ENCODE assay signal across 29 mouse cellular contexts in genomic region chr2:84259222-84259621, GRCm38 (mm10).
A peak's percentile ranks its signal among the peaks of the same experiment; 100 is the strongest.
DNase-seq lines count a peak whose midpoint lies in the region; ATAC-seq and TF ChIP-seq lines count a peak whose summit lies in the region.
"Had no signal": no experiment of that assay in that cellular context is flagged by ENCODE, and none has a peak within 500 bp of the region (broad histone marks: within the 10 kb centered on the region; RNA-seq: fewer than 3 reads in every experiment).

No protein-coding gene starts in this region.

- H3K27me3 ChIP-seq in heart, adult 2 months (ENCODE audit: control insufficient read depth, insufficient read depth, low read length), result no peaks in the 10 kb centered on the region
- no peaks in the 10 kb centered on the region for H3K27me3 ChIP-seq in kidney, embryonic 15.5 days
- H3K27me3 ChIP-seq in midbrain, postnatal 0 days (ENCODE audit: insufficient read depth, low read length), result no peaks in the 10 kb centered on the region
- no peaks in the 10 kb centered on the region for H3K27me3 ChIP-seq in midbrain, embryonic 14.5 days (ENCODE audit: control insufficient read depth, insufficient read depth, low read length)
- H3K27me3 ChIP-seq: embryonic facial prominence, embryonic 12.5 days; heart, embryonic 12.5 days; hindbrain, embryonic 15.5 days; liver, embryonic 15.5 days; midbrain, embryonic 15.5 days; neural tube, embryonic 12.5 days had no signal

- H3K4me1 ChIP-seq in heart, adult 2 months (ENCODE audit: control insufficient read depth, insufficient read depth, low read length), result no peaks in the 10 kb centered on the region; the same call in 1 of the 2 replicates
- no peaks in the 10 kb centered on the region for H3K4me1 ChIP-seq in kidney, embryonic 15.5 days
- H3K4me1 ChIP-seq in midbrain, postnatal 0 days (ENCODE audit: insufficient read depth, low read length), result no peaks in the 10 kb centered on the region
- H3K4me1 ChIP-seq in midbrain, embryonic 14.5 days (ENCODE audit: control insufficient read depth, insufficient read depth, low read length), result no peaks in the 10 kb centered on the region
- H3K4me1 ChIP-seq: embryonic facial prominence, embryonic 12.5 days; heart, embryonic 12.5 days; hindbrain, embryonic 15.5 days; liver, embryonic 15.5 days; midbrain, embryonic 15.5 days; neural tube, embryonic 12.5 days had no signal

- H3K79me2 ChIP-seq in heart, adult 2 months (replicated peaks; ENCODE audit: control insufficient read depth, insufficient read depth, low read length), result no peaks in the 10 kb centered on the region

- H3K36me3 ChIP-seq in heart, adult 2 months (ENCODE audit: control insufficient read depth, insufficient read depth, low read length), result no peaks in the 10 kb centered on the region
- no peaks in the 10 kb centered on the region for H3K36me3 ChIP-seq in kidney, embryonic 15.5 days
- H3K36me3 ChIP-seq in midbrain, postnatal 0 days (ENCODE audit: insufficient read depth, low read length), result no peaks in the 10 kb centered on the region
- no peaks in the 10 kb centered on the region for H3K36me3 ChIP-seq in midbrain, embryonic 14.5 days (ENCODE audit: control insufficient read depth, insufficient read depth, low read length)
- H3K36me3 ChIP-seq: embryonic facial prominence, embryonic 12.5 days; heart, embryonic 12.5 days; hindbrain, embryonic 15.5 days; liver, embryonic 15.5 days; midbrain, embryonic 15.5 days; neural tube, embryonic 12.5 days had no signal

- TF ChIP-seq POLR2A in heart, adult 2 months (IDR thresholded peaks at IDR 0.05; ENCODE audit: insufficient read depth, low read depth, low read length), result no peak

- TF ChIP-seq EP300 in heart, adult 2 months (IDR thresholded peaks at IDR 0.05; ENCODE audit: insufficient read depth, low read depth, low read length), result no peak

- no peak overlapping the region for H3K4me2 ChIP-seq in kidney, embryonic 15.5 days
- H3K4me2 ChIP-seq in midbrain, postnatal 0 days (ENCODE audit: low read depth, low read length, poor library complexity, severe bottlenecking), result no peak overlapping the region
- no peak overlapping the region for H3K4me2 ChIP-seq in midbrain, embryonic 14.5 days (ENCODE audit: low read length)
- H3K4me2 ChIP-seq: embryonic facial prominence, embryonic 12.5 days; heart, embryonic 12.5 days; hindbrain, embryonic 15.5 days; liver, embryonic 15.5 days; lung, embryonic 14.5 days; midbrain, embryonic 15.5 days; neural tube, embryonic 12.5 days had no signal

- H3K4me3 ChIP-seq in heart, adult 2 months, result no peak overlapping the region
- no peak overlapping the region for H3K4me3 ChIP-seq in kidney, embryonic 15.5 days (replicated peaks)
- no peak overlapping the region for H3K4me3 ChIP-seq in midbrain, postnatal 0 days (ENCODE audit: low read depth, low read length)
- H3K4me3 ChIP-seq in midbrain, embryonic 14.5 days (replicated peaks; ENCODE audit: low read depth, low read length), result no peak overlapping the region
- H3K4me3 ChIP-seq: embryonic facial prominence, embryonic 12.5 days; heart, embryonic 12.5 days; hindbrain, embryonic 15.5 days; liver, embryonic 15.5 days; midbrain, embryonic 15.5 days; neural tube, embryonic 12.5 days had no signal

- 0 out of 2 replicates have a peak, but pooled peaks have one; percentile 33 for ATAC-seq in kidney, embryonic 15.5 days (replicated peaks; ENCODE audit: low FRiP score)
- no peak for ATAC-seq in midbrain, postnatal 0 days (ENCODE audit: low FRiP score)
- ATAC-seq in midbrain, embryonic 14.5 days (ENCODE audit: low FRiP score, low TSS enrichment), result no peak
- ATAC-seq: activated CD4-positive, CD25-positive, alpha-beta regulatory T cell, adult 4 months; CD4-positive, CD25-positive, alpha-beta regulatory T cell, adult 4 months; forebrain, embryonic 14.5 days; midbrain, embryonic 15.5 days had no signal

- WGBS in heart, adult 2 months, result 77% methylated on average over 1 of the region's 1 CpGs
- WGBS in kidney, embryonic 15.5 days, result 56% methylated on average over 1 of the region's 1 CpGs
- 93% methylated on average over 1 of the region's 1 CpGs for WGBS in midbrain, postnatal 0 days
- WGBS in midbrain, embryonic 14.5 days, result 89% methylated on average over 1 of the region's 1 CpGs

- no peak overlapping the region for H3K27ac ChIP-seq in heart, adult 2 months
- no peak overlapping the region for H3K27ac ChIP-seq in kidney, embryonic 15.5 days
- H3K27ac ChIP-seq in midbrain, postnatal 0 days (ENCODE audit: low read depth, low read length), result no peak overlapping the region
- no peak overlapping the region for H3K27ac ChIP-seq in midbrain, embryonic 14.5 days (replicated peaks; ENCODE audit: low read depth, low read length)
- H3K27ac ChIP-seq: embryonic facial prominence, embryonic 12.5 days; hindbrain, embryonic 15.5 days; liver, embryonic 15.5 days; midbrain, embryonic 15.5 days; neural tube, embryonic 12.5 days had no signal

- no peak for DNase-seq in heart, adult 2 months
- DNase-seq in heart, postnatal 14 days, result no peak
- no peak for DNase-seq in kidney, postnatal 4 days
- DNase-seq in midbrain, postnatal 0 days (ENCODE audit: low spot score), result no peak
- no peak for DNase-seq in midbrain, embryonic 14.5 days
- no peak for DNase-seq in cerebellum, adult 11-12 months
- DNase-seq: adrenal gland, adult 2 months; adrenal gland, postnatal 36 days; cerebellum, adult 2 months; cerebellum, postnatal 14 days; gastrocnemius, postnatal 36 days; heart, adult 18-20 months; kidney, postnatal 14 days; lung, embryonic 14.5 days; lung, postnatal 14 days; right cerebral cortex, adult 18-20 months; spleen, adult 18-20 months; thymus, adult 18-20 months; thymus, postnatal 36 days had no signal

- intact Hi-C loops in heart, adult 2 months (cut with DNase I), result loop anchor here (5.0 to 10.0 kb wide), 2 partner anchors 168 to 194 kb away; partner anchors contain the start of gene Calcrl
- intact Hi-C loops in heart, postnatal 14 days (cut with DNase I), result no loop called here

- H3K9me3 ChIP-seq in kidney, embryonic 15.5 days (replicated peaks), result no peaks in the 10 kb centered on the region
- no peaks in the 10 kb centered on the region for H3K9me3 ChIP-seq in midbrain, postnatal 0 days (ENCODE audit: low read length)
- H3K9me3 ChIP-seq in midbrain, embryonic 14.5 days (ENCODE audit: control insufficient read depth, low read length), result no peaks in the 10 kb centered on the region
- H3K9me3 ChIP-seq: embryonic facial prominence, embryonic 12.5 days; heart, embryonic 12.5 days; hindbrain, embryonic 15.5 days; liver, embryonic 15.5 days; midbrain, embryonic 15.5 days; neural tube, embryonic 12.5 days had no signal

- peak; percentile 61 for TF ChIP-seq CTCF in heart, adult 2 months (IDR thresholded peaks at IDR 0.05)
- TF ChIP-seq CTCF in midbrain, postnatal 0 days (IDR thresholded peaks at IDR 0.05), result 0 out of 2 replicates have a peak, but pooled peaks have one; percentile 31

- H3K9ac ChIP-seq in heart, adult 2 months (ENCODE audit: low read depth, low read length), result no peak overlapping the region
- H3K9ac ChIP-seq in kidney, embryonic 15.5 days, result no peak overlapping the region
- no peak overlapping the region for H3K9ac ChIP-seq in midbrain, postnatal 0 days (replicated peaks; ENCODE audit: low read length, poor library complexity, severe bottlenecking)
- no peak overlapping the region for H3K9ac ChIP-seq in midbrain, embryonic 14.5 days (replicated peaks; ENCODE audit: low read length)
- H3K9ac ChIP-seq: embryonic facial prominence, embryonic 12.5 days; heart, embryonic 12.5 days; hindbrain, embryonic 15.5 days; liver, embryonic 15.5 days; lung, embryonic 14.5 days; midbrain, embryonic 15.5 days; neural tube, embryonic 12.5 days had no signal
